Mouse (Mus musculus) forebrain, embryonic 11.5 days (tissue): Measurements from ENCODE around the gene S100a13. TPM values are rescaled to one million over a fixed set of nuclear protein-coding genes. Genes with fewer than 3 reads are reported as not detected.

ENCODE experiments used
- ATAC-seq: fragments of 200-750 bp; cut with Nextera tagmentation; replicated peaks from 2 replicates; pipeline ENCODE4 v1.8.0; 2017; ENCODE audit warnings: moderate TSS enrichment; ENCODE audit not compliant: low FRiP score
- DNase-seq: peaks from one replicate; pipeline ENCODE4 v3.0.0-alpha.2; 2017; ENCODE audit warnings: low spot score
- H3K27ac ChIP-seq: fragments of 300-500 bp; sonication (generic); 2 replicates; pipeline ENCODE4 v1.5.1; 2014; ENCODE audit warnings: low read depth, low read length
- H3K27me3 ChIP-seq: fragments of 300-500 bp; sonication (generic); 2 replicates; pipeline ENCODE4 v1.6.1; 2014; ENCODE audit warnings: mild to moderate bottlenecking, low read length, mixed read lengths; ENCODE audit not compliant: control insufficient read depth, insufficient read depth
- H3K36me3 ChIP-seq: fragments of 300-500 bp; sonication (generic); 2 replicates; pipeline ENCODE4 v1.6.1; 2014; ENCODE audit warnings: mild to moderate bottlenecking, low read length, moderate library complexity, mixed read lengths; ENCODE audit not compliant: control insufficient read depth, insufficient read depth
- H3K4me1 ChIP-seq: fragments of 300-500 bp; sonication (generic); replicated peaks from 2 replicates; pipeline ENCODE4 v1.6.1; 2014; ENCODE audit warnings: low read length, mixed read lengths; ENCODE audit not compliant: control insufficient read depth, insufficient read depth
- H3K4me2 ChIP-seq: fragments of 300-500 bp; sonication (generic); 2 replicates; pipeline ENCODE4 v1.6.1; 2014; ENCODE audit warnings: low read depth, mild to moderate bottlenecking, low read length, moderate library complexity, mixed read lengths; ENCODE audit not compliant: severe bottlenecking
- H3K4me3 ChIP-seq: fragments of 300-500 bp; sonication (generic); 2 replicates; pipeline ENCODE4 v1.5.1; 2014; ENCODE audit warnings: low read depth, low read length
- H3K9ac ChIP-seq: fragments of 300-500 bp; sonication (generic); 2 replicates; pipeline ENCODE4 v1.6.1; 2014; ENCODE audit warnings: low read length
- H3K9me3 ChIP-seq: fragments of 300-500 bp; sonication (generic); 2 replicates; pipeline ENCODE4 v1.6.1; 2016; ENCODE audit warnings: low read length, mixed read lengths; ENCODE audit not compliant: control insufficient read depth
- WGBS: fragments of 180-500 bp; shearing (Covaris S2); extraction: QIAGEN DNeasy Blood & Tissue Kit; methylation state at CpG from one replicate; pipeline ENCODE4 v1.1.7; 2014; 5-methylcytosine and 5-hydroxymethylcytosine counted together
- polyA plus RNA-seq: library from polyadenylated mRNA; unstranded; fragments of >200 nt; fragmentation: Nextera tagmentation; extraction: Ambion mirVana; gene quantifications from 2 replicates; pipeline ENCODE4 v1.2.1, GENCODE M21; 2014

Gene S100a13
- polyA plus RNA-seq, 1 experiment from 2014 or later = 10.3 TPM

DNA sequence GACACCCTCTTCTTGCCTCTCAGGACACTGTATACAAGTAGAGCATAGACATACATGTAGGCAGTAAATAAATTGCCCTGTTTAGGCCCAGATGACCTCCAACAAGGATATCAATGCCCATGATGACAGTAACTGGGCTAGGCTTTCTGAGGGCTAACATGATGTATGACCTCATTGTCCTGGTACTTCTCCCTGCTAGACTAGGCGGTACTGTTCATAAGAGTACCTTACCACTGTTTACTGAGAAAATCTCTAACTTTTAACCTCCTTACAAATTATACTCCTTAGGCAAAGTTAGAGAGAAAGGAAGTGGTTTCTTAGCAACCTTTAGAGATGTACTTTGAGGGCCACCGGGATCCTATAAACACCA is 36.2 kb downstream of the S100a13 start:
- Histone ChIP-seq H3K4me1 (0 out of 2 replicates have a peak, but pooled peaks cover 2% of the 10 kb centered on the region), H3K4me3 (no peak overlapping the region), H3K9me3 (no peaks in the 10 kb centered on the region), H3K4me2 (no peak overlapping the region), H3K27me3 (no peaks in the 10 kb centered on the region), H3K9ac (no peak overlapping the region), H3K27ac (no peak overlapping the region), H3K36me3 (no peaks in the 10 kb centered on the region)
- WGBS = 89% methylated on average over 2 of the region's 2 CpGs
- no peak for ATAC-seq
- DNase-seq = no peak

DNA sequence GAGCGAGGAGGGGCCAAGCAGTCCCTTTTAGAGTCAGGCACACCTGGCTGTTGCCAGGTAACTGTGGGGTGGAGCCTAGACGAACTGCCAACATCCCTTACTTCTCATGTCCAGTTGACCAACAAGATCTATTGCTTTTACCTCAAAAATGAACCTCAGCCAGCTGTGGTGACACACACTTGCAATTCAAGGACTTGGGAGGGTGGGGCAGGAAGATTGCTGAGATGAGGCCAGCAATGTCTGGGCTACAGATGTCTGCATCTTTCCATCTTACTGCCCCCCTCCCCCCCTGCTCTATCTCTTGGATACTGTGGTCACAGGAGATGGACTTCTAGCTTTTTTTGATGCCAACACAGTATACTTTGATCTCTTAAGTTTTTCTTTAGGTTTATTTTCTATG is 38.0 kb downstream of the S100a13 start:
- Histone ChIP-seq H3K9me3 (no peaks in the 10 kb centered on the region), H3K4me2 (no peak overlapping the region), H3K27ac (no peak overlapping the region), H3K36me3 (no peaks in the 10 kb centered on the region), H3K4me1 (0 out of 2 replicates have a peak, but pooled peaks cover 2% of the 10 kb centered on the region), H3K27me3 (no peaks in the 10 kb centered on the region), H3K4me3 (no peak overlapping the region), H3K9ac (no peak overlapping the region)
- no peak for ATAC-seq
- 74% methylated on average over 2 of the region's 2 CpGs for WGBS
- no peak for DNase-seq

DNA sequence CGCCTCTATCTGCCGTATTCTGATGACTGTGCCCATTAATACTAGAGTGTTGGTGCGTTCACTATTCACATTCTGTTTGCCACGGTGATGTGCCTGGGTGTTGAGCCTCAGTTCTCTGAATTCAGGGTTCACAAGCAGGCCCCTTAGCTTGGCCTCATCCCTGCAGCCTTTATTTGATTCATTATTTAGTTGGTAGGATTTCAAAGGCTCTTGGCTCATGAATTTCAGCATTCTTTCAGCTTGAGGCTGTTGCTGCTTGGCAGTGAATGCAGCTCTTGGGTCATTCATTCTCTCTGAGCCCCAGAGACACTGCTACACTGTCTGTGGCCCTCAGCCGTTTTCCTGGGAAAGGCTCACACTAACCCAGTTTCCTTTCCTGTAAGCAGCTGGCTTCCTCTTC is 41.7 kb downstream of the S100a13 start:
- ATAC-seq (peak; percentile 72), DNase-seq (no peak)
- no peak overlapping the region for H3K9ac ChIP-seq
- no peaks in the 10 kb centered on the region for H3K4me1 ChIP-seq
- no peaks in the 10 kb centered on the region for H3K9me3 ChIP-seq
- WGBS = 48% methylated on average over 5 of the region's 5 CpGs
- no peak overlapping the region for H3K4me2 ChIP-seq
- no peak overlapping the region for H3K27ac ChIP-seq
- H3K4me3 ChIP-seq = no peak overlapping the region
- H3K36me3 ChIP-seq = no peaks in the 10 kb centered on the region
- H3K27me3 ChIP-seq = no peaks in the 10 kb centered on the region

DNA sequence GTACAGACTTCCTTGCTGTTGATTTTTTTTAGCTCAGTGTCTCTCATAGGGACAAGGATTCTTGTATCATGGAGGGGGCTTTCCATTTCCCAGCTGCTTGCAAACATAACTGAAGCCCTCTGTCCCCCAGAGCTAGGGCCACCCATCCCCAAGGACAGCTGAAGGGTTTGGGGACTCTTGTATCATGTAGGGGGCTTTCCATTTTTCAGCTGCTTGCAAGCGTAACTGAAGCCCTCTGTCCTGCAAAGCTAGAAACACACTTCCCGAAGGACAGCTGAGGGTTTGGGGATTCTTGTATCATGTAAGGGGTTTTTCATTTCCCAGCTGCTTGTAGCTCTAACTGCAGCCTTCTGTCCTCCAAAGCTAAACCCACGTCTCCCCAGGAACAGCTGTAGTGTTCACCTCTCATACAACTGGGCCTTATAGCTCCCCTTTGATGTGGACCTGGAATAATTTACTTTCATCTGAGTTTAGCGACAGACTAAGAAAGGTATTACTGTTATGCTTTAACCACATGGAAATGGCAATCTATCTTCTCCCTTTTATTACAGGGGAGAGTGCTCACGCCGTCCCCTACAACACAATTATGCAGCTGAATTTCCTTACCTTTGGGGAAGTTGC is 45.9 kb downstream of the S100a13 start, which contains the start of gene S100a3:
S100a3 (plus strand) TSS at position 571 of the 621 bp plus-strand sequence.
- DNase-seq = no peak
- Histone ChIP-seq H3K4me1 (no peaks in the 10 kb centered on the region), H3K27me3 (no peaks in the 10 kb centered on the region), H3K9me3 (no peaks in the 10 kb centered on the region), H3K4me2 (no peak within 1 kb of the TSS), H3K4me3 (no peak within 1 kb of the TSS), H3K9ac (no peak within 1 kb of the TSS), H3K27ac (no peak within 1 kb of the TSS), H3K36me3 (no peaks in the 10 kb centered on the region)
- WGBS = 85% methylated on average over 6 of the region's 6 CpGs
- no peak for ATAC-seq

Other genes with a start within 250 kb of the S100a13 start
- 6.8 and 7.0 TPM in 2 replicates for gene Dennd4b, start 249.2 kb upstream of the S100a13 start, polyA plus RNA-seq
- gene Gatad2b, start 221.3 kb upstream of the S100a13 start, polyA plus RNA-seq = 12.9 and 14.3 TPM in 2 replicates
- 13.6 and 14.2 TPM in 2 replicates for gene Slc27a3, start 124.5 kb upstream of the S100a13 start, polyA plus RNA-seq
- 50.5 and 55.3 TPM in 2 replicates for gene Ints3, start 80.8 kb upstream of the S100a13 start, polyA plus RNA-seq
- 2.0 and 2.8 TPM in 2 replicates for gene Npr1, start 48.6 kb upstream of the S100a13 start, polyA plus RNA-seq
- gene Ilf2, start 38.3 kb upstream of the S100a13 start, polyA plus RNA-seq = 365 and 366 TPM in 2 replicates
- 66.3 and 68.3 TPM in 2 replicates for gene Snapin, start 23.4 kb upstream of the S100a13 start, polyA plus RNA-seq
- 142 and 151 TPM in 2 replicates for gene Chtop, start 4.9 kb upstream of the S100a13 start, polyA plus RNA-seq
- 5.6 and 6.5 TPM in 2 replicates for gene S100a1, start within 50 bp of the S100a13 start, polyA plus RNA-seq
- gene S100a14, start 12.4 kb downstream of the S100a13 start, polyA plus RNA-seq = not detected in 2 replicates
- 28.8 and 30.8 TPM in 2 replicates for gene S100a16, start 22.8 kb downstream of the S100a13 start, polyA plus RNA-seq
- gene S100a3, start 46.1 kb downstream of the S100a13 start, polyA plus RNA-seq = not detected in 2 replicates
- not detected in 2 replicates for gene S100a2, start 75.8 kb downstream of the S100a13 start, polyA plus RNA-seq
- not detected in 2 replicates for gene Gm42674, start 87.5 kb downstream of the S100a13 start, polyA plus RNA-seq
- 0.69 and 1.9 TPM in 2 replicates for gene S100a4, start 89.3 kb downstream of the S100a13 start, polyA plus RNA-seq
- gene S100a5, start 94.1 kb downstream of the S100a13 start, polyA plus RNA-seq = not detected in 2 replicates
- 24.3 and 27.0 TPM in 2 replicates for gene S100a6, start 98.4 kb downstream of the S100a13 start, polyA plus RNA-seq
- gene S100a7a, start 139.6 kb downstream of the S100a13 start, polyA plus RNA-seq = not detected in 2 replicates
- gene S100a8, start 154.5 kb downstream of the S100a13 start, polyA plus RNA-seq = 3.6 and 6.9 TPM in 2 replicates
- gene S100a9, start 181.3 kb downstream of the S100a13 start, polyA plus RNA-seq = 1.6 and 2.9 TPM in 2 replicates
- not detected in 2 replicates for gene Pglyrp4, start 212.5 kb downstream of the S100a13 start, polyA plus RNA-seq